Mouse (Mus musculus): ENCODE data around the gene Iffo2. TPM values are rescaled to one million over a fixed set of nuclear protein-coding genes. Genes with fewer than 3 reads are reported as not detected.

Iffo2 gene
- polyA plus RNA-seq, 2 experiments, result 0.56 to 1.4 TPM

DNA sequence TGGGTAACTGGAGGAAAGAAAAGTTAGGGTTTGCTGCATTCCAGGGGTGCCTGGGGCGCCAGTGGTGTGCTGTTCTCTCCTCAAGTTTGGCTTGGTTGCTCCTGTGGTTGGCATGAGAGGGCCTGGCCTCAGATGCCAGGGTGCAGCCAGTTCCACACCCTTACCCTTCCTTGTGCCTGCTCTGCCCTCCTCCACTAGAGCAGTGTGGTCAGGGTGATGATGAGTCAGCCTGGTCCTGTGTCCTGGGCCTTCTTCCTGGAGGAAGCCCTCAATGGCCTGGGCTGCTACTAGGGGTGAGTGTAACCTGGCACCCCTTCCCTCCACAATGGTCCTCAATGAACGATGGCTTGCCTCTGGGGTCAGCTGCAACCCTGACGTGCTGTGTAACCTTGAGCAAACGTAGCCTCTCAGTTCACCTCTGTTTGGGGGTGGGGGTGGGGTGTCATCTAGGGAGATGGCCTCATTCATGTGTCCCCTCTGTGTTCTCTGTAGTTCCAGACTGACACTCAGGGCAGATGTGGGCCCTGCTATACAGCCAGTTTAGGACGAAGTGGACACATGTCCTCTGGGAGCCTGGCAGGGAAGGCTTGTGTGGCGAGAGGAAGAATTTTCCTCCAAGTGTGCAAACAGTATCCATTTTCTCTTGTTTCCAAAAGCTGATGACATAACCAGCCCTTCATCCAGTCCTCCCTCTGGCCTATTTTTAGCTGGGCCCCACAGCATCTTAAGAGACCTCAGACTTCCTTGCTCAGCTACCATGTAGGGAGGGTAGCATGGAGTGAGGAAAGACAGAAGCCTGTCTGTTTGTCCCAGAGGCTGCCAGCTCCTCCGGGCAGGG is 71.4 kb downstream of the Iffo2 start:
- H3K4me1 ChIP-seq (replicated peaks; ENCODE audit: control insufficient read depth in 2 of 2, insufficient read depth in 2 of 2, low read length in 1 of 2), result peaks cover 0 to 26% of the 10 kb centered on the region in 2 experiments; a peak in 2 of 4 replicates
- H3K4me2 ChIP-seq (ENCODE audit: low read depth), result no peak overlapping the region
- WGBS (ENCODE audit: insufficient replicate concordance), result 38% methylated on average over 7 of the region's 7 CpGs

DNA sequence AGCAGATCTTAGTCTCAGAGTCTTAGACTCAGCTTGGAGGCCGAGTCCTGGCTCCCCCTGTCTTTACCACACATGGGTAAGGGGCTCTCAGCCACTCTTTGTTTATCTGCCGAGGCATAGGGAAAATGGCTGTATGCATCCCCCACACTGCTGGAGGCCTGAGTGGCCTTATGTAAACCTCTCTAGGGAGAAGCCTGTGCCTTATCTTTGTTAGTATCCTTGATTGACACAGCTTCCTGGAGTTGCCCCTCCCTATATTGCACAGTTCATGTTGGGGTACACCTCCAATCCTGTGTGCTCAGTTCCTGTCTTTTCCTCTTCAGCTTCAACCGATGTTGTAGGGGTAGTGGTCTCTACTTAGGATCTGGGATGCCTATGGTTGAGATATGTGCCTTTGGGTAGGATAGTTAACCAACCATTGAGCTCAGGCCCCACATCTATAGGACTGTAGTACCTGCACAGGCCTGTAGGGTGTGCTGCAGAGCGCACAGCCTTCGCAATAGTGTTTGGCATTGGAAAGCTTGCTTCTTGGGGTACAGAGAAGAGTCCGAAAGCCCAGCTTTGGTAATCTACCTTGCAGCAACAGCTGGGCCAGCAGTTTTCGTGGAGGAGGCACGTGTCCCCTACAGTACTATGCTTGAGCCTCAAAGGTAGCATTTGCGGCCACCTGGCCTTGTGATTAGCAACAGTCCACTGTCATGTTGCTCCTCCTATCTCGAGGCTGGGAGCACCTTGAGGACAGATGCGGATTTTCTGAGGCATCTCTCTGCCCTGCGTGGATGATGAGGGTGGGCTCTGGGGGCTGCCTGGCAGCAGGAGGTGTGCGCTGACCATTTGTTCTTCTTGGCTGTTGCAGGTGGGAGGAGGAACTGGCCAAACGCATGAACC is 72.3 kb downstream of the Iffo2 start, which contains the start of gene Gm21969:
Gene Gm21969 (plus strand): TSS at position 830 of the 888 bp plus-strand sequence.
- Histone ChIP-seq H3K4me3 (ENCODE audit: insufficient read depth in 1 of 2, low read depth in 2 of 2, low read length in 2 of 2) (no peak within 1 kb of the TSS), H3K36me3 (replicated peaks; ENCODE audit: control insufficient read depth, insufficient read depth, low read depth) (no peaks in the 10 kb centered on the region), H3K4me1 (replicated peaks; ENCODE audit: control insufficient read depth in 2 of 2, insufficient read depth in 2 of 2, low read length in 1 of 2) (peaks cover 0 to 24% of the 10 kb centered on the region in 2 experiments; a peak in 2 of 4 replicates), H3K27ac (no peak within 1 kb of the TSS), H3K4me2 (ENCODE audit: low read depth) (no peak within 1 kb of the TSS), H3K9ac (replicated peaks) (no peak within 1 kb of the TSS), H3K9me3 (ENCODE audit: control insufficient read depth, low read length) (no peaks in the 10 kb centered on the region), H3K27me3 (ENCODE audit: control insufficient read depth, insufficient read depth, low read length) (no peaks in the 10 kb centered on the region)
- WGBS (ENCODE audit: insufficient replicate concordance), result 36% methylated on average over 14 of the region's 14 CpGs
- no peak for ATAC-seq (ENCODE audit: insufficient read depth)
- no peak for DNase-seq (ENCODE audit: low read depth in 3 of 3, low spot score in 3 of 3)
- TF ChIP-seq EP300 (IDR thresholded peaks at IDR 0.05; ENCODE audit: low read depth) (no peak), CTCF (IDR thresholded peaks at IDR 0.05; ENCODE audit: low read depth) (peak; percentile 96)

More for the DNA sequence above, 71.4 kb downstream of the Iffo2 start:
- DNase-seq (ENCODE audit: low read depth in 3 of 3, low spot score in 3 of 3) (no peak), ATAC-seq (ENCODE audit: insufficient read depth) (no peak)
- TF ChIP-seq CTCF (IDR thresholded peaks at IDR 0.05; ENCODE audit: low read depth) (no peak), EP300 (IDR thresholded peaks at IDR 0.05; ENCODE audit: low read depth) (no peak)
- Histone ChIP-seq H3K9me3 (ENCODE audit: control insufficient read depth, low read length) (no peaks in the 10 kb centered on the region), H3K27me3 (ENCODE audit: control insufficient read depth, insufficient read depth, low read length) (no peaks in the 10 kb centered on the region), H3K27ac (no peak overlapping the region), H3K9ac (replicated peaks) (no peak overlapping the region), H3K36me3 (replicated peaks; ENCODE audit: control insufficient read depth, insufficient read depth, low read depth) (no peaks in the 10 kb centered on the region), H3K4me3 (ENCODE audit: insufficient read depth in 1 of 2, low read depth in 2 of 2, low read length in 2 of 2) (no peak overlapping the region)

DNA sequence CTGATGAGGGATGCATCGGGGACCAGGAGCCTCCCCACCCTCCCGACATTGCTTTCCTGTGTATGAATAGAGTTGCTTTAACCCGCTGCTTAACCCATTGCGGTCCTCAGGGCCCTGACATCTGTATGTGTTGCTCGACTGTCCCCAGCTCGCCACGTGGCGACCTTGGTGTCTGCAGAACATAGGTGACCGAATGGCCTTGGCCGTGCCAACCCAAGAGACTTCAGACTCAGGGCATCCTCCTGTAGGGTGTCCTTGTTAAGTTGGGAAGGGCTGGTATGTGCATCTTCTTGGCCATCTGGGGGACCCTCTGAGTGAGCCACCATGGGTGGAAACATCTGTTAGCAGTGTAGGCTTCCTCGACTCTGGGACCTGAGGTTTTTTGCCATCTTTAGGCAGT is 74.9 kb downstream of the Iffo2 start:
- Histone ChIP-seq H3K4me3 (ENCODE audit: insufficient read depth in 1 of 2, low read depth in 2 of 2, low read length in 2 of 2) (no peak overlapping the region), H3K9me3 (ENCODE audit: control insufficient read depth, low read length) (no peaks in the 10 kb centered on the region), H3K9ac (replicated peaks) (no peak overlapping the region), H3K27me3 (ENCODE audit: control insufficient read depth, insufficient read depth, low read length) (no peaks in the 10 kb centered on the region), H3K27ac (no peak overlapping the region), H3K36me3 (replicated peaks; ENCODE audit: control insufficient read depth, insufficient read depth, low read depth) (no peaks in the 10 kb centered on the region), H3K4me1 (replicated peaks; ENCODE audit: control insufficient read depth in 2 of 2, insufficient read depth in 2 of 2, low read length in 1 of 2) (peaks cover 0 to 16% of the 10 kb centered on the region in 2 experiments; a peak in 2 of 4 replicates), H3K4me2 (ENCODE audit: low read depth) (no peak overlapping the region)
- TF ChIP-seq CTCF (IDR thresholded peaks at IDR 0.05; ENCODE audit: low read depth), result no peak
- no peak for TF ChIP-seq EP300 (IDR thresholded peaks at IDR 0.05; ENCODE audit: low read depth)
- ATAC-seq (ENCODE audit: insufficient read depth) (no peak), DNase-seq (ENCODE audit: low read depth in 3 of 3, low spot score in 3 of 3) (no peak)
- 70% methylated on average over 11 of the region's 11 CpGs for WGBS (ENCODE audit: insufficient replicate concordance)

DNA sequence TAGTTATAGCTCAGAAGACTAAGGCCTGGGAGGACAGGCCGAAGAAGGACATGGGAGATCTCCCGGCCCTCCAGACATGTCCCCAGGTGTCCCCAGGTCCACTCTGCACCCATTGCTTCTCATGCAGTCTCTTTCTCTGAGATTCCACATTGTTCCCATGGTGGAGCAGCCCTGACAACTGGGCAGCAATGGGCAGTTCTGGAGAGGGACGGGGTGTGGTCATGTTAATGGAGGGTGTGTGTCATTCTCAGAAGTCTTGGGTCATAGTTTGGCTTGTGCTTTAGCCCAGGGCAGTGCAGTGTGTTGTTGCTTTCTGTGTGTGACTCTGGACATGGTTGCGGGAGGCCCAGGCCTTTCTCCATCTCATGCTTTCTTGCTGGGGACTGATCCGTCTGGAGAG is 76.4 kb downstream of the Iffo2 start:
- H3K4me3 ChIP-seq (ENCODE audit: insufficient read depth in 1 of 2, low read depth in 2 of 2, low read length in 2 of 2), result no peak overlapping the region
- no peaks in the 10 kb centered on the region for H3K27me3 ChIP-seq (ENCODE audit: control insufficient read depth, insufficient read depth, low read length)
- DNase-seq (ENCODE audit: low read depth in 3 of 3, low spot score in 3 of 3), result no peak
- ATAC-seq (ENCODE audit: insufficient read depth), result no peak
- no peaks in the 10 kb centered on the region for H3K9me3 ChIP-seq (ENCODE audit: control insufficient read depth, low read length)
- H3K27ac ChIP-seq, result no peak overlapping the region
- no peak overlapping the region for H3K9ac ChIP-seq (replicated peaks)
- peaks cover 0 to 10% of the 10 kb centered on the region in 2 experiments; a peak in 2 of 4 replicates for H3K4me1 ChIP-seq (replicated peaks; ENCODE audit: control insufficient read depth in 2 of 2, insufficient read depth in 2 of 2, low read length in 1 of 2)
- 73% methylated on average over 5 of the region's 5 CpGs for WGBS (ENCODE audit: insufficient replicate concordance)
- H3K36me3 ChIP-seq (replicated peaks; ENCODE audit: control insufficient read depth, insufficient read depth, low read depth), result no peaks in the 10 kb centered on the region
- no peak for TF ChIP-seq EP300 (IDR thresholded peaks at IDR 0.05; ENCODE audit: low read depth)
- TF ChIP-seq CTCF (IDR thresholded peaks at IDR 0.05; ENCODE audit: low read depth), result no peak
- H3K4me2 ChIP-seq (ENCODE audit: low read depth), result no peak overlapping the region

Data from liver, embryonic 14.5 days (tissue).